Mouse (Mus musculus): Measurements from ENCODE around the gene Akr7a5. TPM values are rescaled to one million over a fixed set of nuclear protein-coding genes. Genes with fewer than 3 reads are reported as not detected.

Akr7a5 gene
- total and polyA plus RNA-seq, 3 experiments = 39.4 to 43.2 TPM; not detected in 1

GRCm38 (mm10) chr4:139297566-139297965 lies 13.0 kb upstream of the Akr7a5 start:
- no peaks in the 10 kb centered on the region for H3K4me1 ChIP-seq (ENCODE audit: control insufficient read depth in 1 of 2, insufficient read depth in 2 of 2, low read length in 2 of 2)
- H3K27me3 ChIP-seq (ENCODE audit: control insufficient read depth in 1 of 2, insufficient read depth in 2 of 2, low read length in 2 of 2) = no peaks in the 10 kb centered on the region
- DNase-seq (ENCODE audit: low read depth, low spot score) = no peak
- TF ChIP-seq TCF12 (IDR thresholded peaks at IDR 0.05; ENCODE audit: low read depth, low read length) (no peak), JUND (IDR thresholded peaks at IDR 0.05; ENCODE audit: low read depth, low read length) (no peak), ZC3H11A (IDR thresholded peaks at IDR 0.05; ENCODE audit: low read depth, low read length) (no peak), SIN3A (IDR thresholded peaks at IDR 0.05; ENCODE audit: low read length) (no peak), MEF2A (IDR thresholded peaks at IDR 0.05; ENCODE audit: extremely low read depth, insufficient replicate concordance, low read depth, low read length, poor library complexity, severe bottlenecking) (no peak), RAD21 (IDR thresholded peaks at IDR 0.05; ENCODE audit: low read depth, low read length) (no peak), USF1 (IDR thresholded peaks at IDR 0.05; ENCODE audit: low read depth, low read length) (no peak), ZNF384 (IDR thresholded peaks at IDR 0.05; ENCODE audit: low read depth, low read length) (no peak), NRF1 (IDR thresholded peaks at IDR 0.05; ENCODE audit: insufficient read depth, low read depth, low read length, poor library complexity, severe bottlenecking) (no peak), SMC3 (IDR thresholded peaks at IDR 0.05; ENCODE audit: low read depth, low read length) (no peak), GABPA (IDR thresholded peaks at IDR 0.05; ENCODE audit: low read depth, low read length) (no peak), ELF1 (IDR thresholded peaks at IDR 0.05; ENCODE audit: low read depth, low read length) (no peak), E2F4 (IDR thresholded peaks at IDR 0.05; ENCODE audit: borderline replicate concordance, low read depth, low read length) (no peak), ZKSCAN1 (IDR thresholded peaks at IDR 0.05; ENCODE audit: low read depth, low read length) (no peak), NELFE (IDR thresholded peaks at IDR 0.05; ENCODE audit: low read depth, low read length) (no peak), ZMIZ1 (IDR thresholded peaks at IDR 0.05; ENCODE audit: low read depth, low read length) (no peak), MAX (IDR thresholded peaks at IDR 0.05; ENCODE audit: low read length) (no peak), RCOR1 (IDR thresholded peaks at IDR 0.05; ENCODE audit: low read depth, low read length) (no peak), MYB (IDR thresholded peaks at IDR 0.05; ENCODE audit: low read depth, low read length) (no peak)
- no peak overlapping the region for H3K9ac ChIP-seq (ENCODE audit: control insufficient read depth, low read depth, low read length, poor library complexity, severe bottlenecking)
- H3K27ac ChIP-seq (ENCODE audit: control insufficient read depth, low read depth, low read length) = no peak overlapping the region
- no peaks in the 10 kb centered on the region; a peak in 1 of 4 replicates for H3K36me3 ChIP-seq (ENCODE audit: control insufficient read depth in 1 of 2, insufficient read depth in 2 of 2, low read length in 2 of 2)
- no peaks in the 10 kb centered on the region for H3K79me2 ChIP-seq (ENCODE audit: control insufficient read depth, insufficient read depth, low read length, poor library complexity)
- H3K9me3 ChIP-seq (replicated peaks; ENCODE audit: insufficient read depth, low read length) = no peaks in the 10 kb centered on the region
- no peak overlapping the region for H3K4me3 ChIP-seq (ENCODE audit: control insufficient read depth in 1 of 2, insufficient read depth in 1 of 2, low read depth in 2 of 2, low read length in 2 of 2)

- Histone ChIP-seq H3K4me1 (ENCODE audit: control insufficient read depth in 1 of 2, insufficient read depth in 2 of 2, low read length in 2 of 2) (no peaks in the 10 kb centered on the region), H3K9me3 (replicated peaks; ENCODE audit: insufficient read depth, low read length) (no peaks in the 10 kb centered on the region), H3K27ac (ENCODE audit: control insufficient read depth, low read depth, low read length) (no peak overlapping the region), H3K36me3 (ENCODE audit: control insufficient read depth in 1 of 2, insufficient read depth in 2 of 2, low read length in 2 of 2) (no peaks in the 10 kb centered on the region; a peak in 1 of 4 replicates), H3K27me3 (ENCODE audit: control insufficient read depth in 1 of 2, insufficient read depth in 2 of 2, low read length in 2 of 2) (no peaks in the 10 kb centered on the region), H3K9ac (ENCODE audit: control insufficient read depth, low read depth, low read length, poor library complexity, severe bottlenecking) (no peak overlapping the region), H3K79me2 (ENCODE audit: control insufficient read depth, insufficient read depth, low read length, poor library complexity) (no peaks in the 10 kb centered on the region), H3K4me3 (ENCODE audit: control insufficient read depth in 1 of 2, insufficient read depth in 1 of 2, low read depth in 2 of 2, low read length in 2 of 2) (no peak overlapping the region)
- DNase-seq (ENCODE audit: low read depth, low spot score) = no peak
- TF ChIP-seq SMC3 (IDR thresholded peaks at IDR 0.05; ENCODE audit: low read depth, low read length) = no peak
- TF ChIP-seq MAFK (IDR thresholded peaks at IDR 0.05; ENCODE audit: borderline replicate concordance, low read depth, low read length) = no peak
- no peak for TF ChIP-seq ELF1 (IDR thresholded peaks at IDR 0.05; ENCODE audit: low read depth, low read length)
- TF ChIP-seq NELFE (IDR thresholded peaks at IDR 0.05; ENCODE audit: low read depth, low read length) = no peak
- no peak for TF ChIP-seq BHLHE40 (IDR thresholded peaks at IDR 0.05; ENCODE audit: borderline replicate concordance, low read depth, low read length)
- no peak for TF ChIP-seq POLR2AphosphoS2 (IDR thresholded peaks at IDR 0.05; ENCODE audit: low read length)
- no peak for TF ChIP-seq ZC3H11A (IDR thresholded peaks at IDR 0.05; ENCODE audit: low read depth, low read length)
- TF ChIP-seq RCOR1 (IDR thresholded peaks at IDR 0.05; ENCODE audit: low read depth, low read length) = no peak
- no peak for TF ChIP-seq KAT2A (conservative IDR thresholded peaks at IDR 0.05; ENCODE audit: low read depth, low read length)
- no peak for TF ChIP-seq CHD2 (IDR thresholded peaks at IDR 0.05; ENCODE audit: low read length)
- no peak for TF ChIP-seq SIN3A (IDR thresholded peaks at IDR 0.05; ENCODE audit: low read length)
- no peak for TF ChIP-seq JUND (IDR thresholded peaks at IDR 0.05; ENCODE audit: low read depth, low read length)
- no peak for TF ChIP-seq HCFC1 (IDR thresholded peaks at IDR 0.05; ENCODE audit: low read depth, low read length)
- TF ChIP-seq ZMIZ1 (IDR thresholded peaks at IDR 0.05; ENCODE audit: low read depth, low read length) = no peak
- TF ChIP-seq ZKSCAN1 (IDR thresholded peaks at IDR 0.05; ENCODE audit: low read depth, low read length) = no peak
- TF ChIP-seq CTCF (IDR thresholded peaks at IDR 0.05 in 2 of 3, conservative IDR thresholded peaks at IDR 0.05 in 1 of 3; ENCODE audit: control insufficient read depth in 1 of 3, insufficient read depth in 1 of 3, low read depth in 2 of 3, low read length in 3 of 3, poor library complexity in 1 of 3, severe bottlenecking in 1 of 3) = no peak
Measured at GRCm38 (mm10) chr4:139298671-139299366, 11.7 kb upstream of the Akr7a5 start.
